ENCODE assay signal across 33 mouse cellular contexts in the genomic region with DNA sequence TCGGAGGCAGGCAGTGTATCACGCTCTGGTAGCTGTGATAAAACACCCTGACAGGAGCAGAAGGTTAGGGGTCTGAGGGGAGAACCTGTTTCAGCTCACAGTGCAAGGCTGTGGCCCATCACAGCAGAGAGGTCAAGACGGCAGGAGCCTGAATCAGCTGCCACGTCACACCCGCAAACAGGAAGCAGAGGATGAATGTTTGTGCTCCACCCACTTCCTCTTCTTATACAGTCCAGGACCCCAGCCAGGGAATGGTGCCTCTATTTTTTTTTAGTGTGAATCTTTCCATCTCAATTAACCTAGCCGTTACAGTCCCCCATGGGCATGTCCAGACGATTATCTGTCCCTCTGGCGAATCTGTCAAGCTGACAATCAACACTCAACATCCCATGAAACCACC.
DNase-seq lines count a peak whose midpoint lies in the region; ATAC-seq and TF ChIP-seq lines count a peak whose summit lies in the region.
"Had no signal": no experiment of that assay in that cellular context is flagged by ENCODE, and none has a peak within 500 bp of the region (broad histone marks: within the 10 kb centered on the region; RNA-seq: fewer than 3 reads in every experiment).

No protein-coding gene starts in this region.

- H3K4me1 ChIP-seq in lung, postnatal 0 days (ENCODE audit: insufficient read depth, low read depth, low read length): no peaks in the 10 kb centered on the region
- no peaks in the 10 kb centered on the region for H3K4me1 ChIP-seq in forebrain, embryonic 15.5 days
- H3K4me1 ChIP-seq in kidney, embryonic 14.5 days (ENCODE audit: control insufficient read depth, insufficient read depth, low read length): no peaks in the 10 kb centered on the region
- H3K4me1 ChIP-seq: hindbrain, embryonic 12.5 days; midbrain, embryonic 12.5 days; neural tube, embryonic 12.5 days had no signal

- no peaks in the 10 kb centered on the region for H3K9me3 ChIP-seq in lung, postnatal 0 days (ENCODE audit: low read length)
- H3K9me3 ChIP-seq in forebrain, embryonic 15.5 days: no peaks in the 10 kb centered on the region
- H3K9me3 ChIP-seq in kidney, embryonic 14.5 days (ENCODE audit: control insufficient read depth, low read length): no peaks in the 10 kb centered on the region
- H3K9me3 ChIP-seq: hindbrain, embryonic 12.5 days; limb, embryonic 13.5 days; midbrain, embryonic 12.5 days; neural tube, embryonic 12.5 days had no signal

- H3K27me3 ChIP-seq in lung, postnatal 0 days (replicated peaks; ENCODE audit: insufficient read depth, low read length): no peaks in the 10 kb centered on the region
- H3K27me3 ChIP-seq in forebrain, embryonic 15.5 days: no peaks in the 10 kb centered on the region
- H3K27me3 ChIP-seq in kidney, embryonic 14.5 days (ENCODE audit: control insufficient read depth, insufficient read depth, low read length): no peaks in the 10 kb centered on the region
- H3K27me3 ChIP-seq: hindbrain, embryonic 12.5 days; limb, embryonic 13.5 days; midbrain, embryonic 12.5 days; neural tube, embryonic 12.5 days had no signal

- no peak overlapping the region for H3K9ac ChIP-seq in lung, postnatal 0 days (replicated peaks; ENCODE audit: low read depth)
- no peak overlapping the region for H3K9ac ChIP-seq in forebrain, embryonic 15.5 days (replicated peaks)
- H3K9ac ChIP-seq in kidney, embryonic 14.5 days (ENCODE audit: low read depth, low read length): no peak overlapping the region
- H3K9ac ChIP-seq: forebrain, postnatal 0 days; hindbrain, embryonic 12.5 days; limb, embryonic 13.5 days; midbrain, embryonic 12.5 days; neural tube, embryonic 12.5 days had no signal

- no peaks in the 10 kb centered on the region for H3K36me3 ChIP-seq in lung, postnatal 0 days (ENCODE audit: insufficient read depth, low read length)
- no peaks in the 10 kb centered on the region for H3K36me3 ChIP-seq in forebrain, embryonic 15.5 days
- no peaks in the 10 kb centered on the region for H3K36me3 ChIP-seq in kidney, embryonic 14.5 days (ENCODE audit: control insufficient read depth, insufficient read depth, low read length)
- H3K36me3 ChIP-seq: hindbrain, embryonic 12.5 days; limb, embryonic 13.5 days; midbrain, embryonic 12.5 days; neural tube, embryonic 12.5 days had no signal

- DNase-seq in lung, postnatal 0 days (ENCODE audit: low spot score): peak; percentile 25
- DNase-seq in lung, adult 18-20 months: no peak
- peak; percentile 45 for DNase-seq in MEL-GATA-1-ER (ENCODE audit: extremely low read depth, low read depth)
- DNase-seq in B cell, adult 2 months: no peak
- DNase-seq: adrenal gland, postnatal 14 days; cerebellum, adult 11-12 months; cerebellum, adult 9-11 months; forebrain, postnatal 0 days; gastrocnemius, postnatal 14 days; heart, adult 11 months; heart, postnatal 36 days; kidney, adult 8-10 months; kidney, postnatal 25 days; lung, postnatal 10 days; right cerebral cortex, adult 18-20 months; thymus, adult 2 months; thymus, postnatal 36 days had no signal

- H3K4me2 ChIP-seq in lung, postnatal 0 days (replicated peaks; ENCODE audit: low read depth, low read length): no peak overlapping the region
- H3K4me2 ChIP-seq in forebrain, embryonic 15.5 days (replicated peaks): no peak overlapping the region
- no peak overlapping the region for H3K4me2 ChIP-seq in kidney, embryonic 14.5 days (replicated peaks; ENCODE audit: low read depth, low read length)
- H3K4me2 ChIP-seq: heart, embryonic 11.5 days; hindbrain, embryonic 12.5 days; limb, embryonic 13.5 days; liver, embryonic 11.5 days; midbrain, embryonic 12.5 days; neural tube, embryonic 12.5 days had no signal

- H3K27ac ChIP-seq in lung, postnatal 0 days (ENCODE audit: low read length): no peak overlapping the region
- no peak overlapping the region for H3K27ac ChIP-seq in forebrain, embryonic 15.5 days (replicated peaks)
- no peak overlapping the region for H3K27ac ChIP-seq in kidney, embryonic 14.5 days (ENCODE audit: low read depth, low read length)
- H3K27ac ChIP-seq: hindbrain, embryonic 12.5 days; hindbrain, postnatal 0 days; left cerebral cortex, adult 2 months; limb, embryonic 13.5 days; midbrain, embryonic 12.5 days; neural tube, embryonic 12.5 days; stomach, postnatal 0 days had no signal

- WGBS in lung, postnatal 0 days: 51% methylated on average over 8 of the region's 8 CpGs
- 83% methylated on average over 8 of the region's 8 CpGs for WGBS in forebrain, embryonic 15.5 days
- WGBS in kidney, embryonic 14.5 days: 43% methylated on average over 8 of the region's 8 CpGs

- ATAC-seq in lung, postnatal 0 days: no peak
- peak; percentile 71 for ATAC-seq in megakaryocyte, adult 5-6 weeks (ENCODE audit: poor library complexity, severe bottlenecking)
- no peak for ATAC-seq in forebrain, embryonic 15.5 days (replicated peaks)
- no peak for ATAC-seq in kidney, embryonic 14.5 days (ENCODE audit: low FRiP score, low TSS enrichment)
- ATAC-seq: forebrain, postnatal 0 days; hindbrain, postnatal 0 days; intestine, embryonic 16.5 days; Patski had no signal

- no peak for TF ChIP-seq EP300 in lung, postnatal 0 days (IDR thresholded peaks at IDR 0.05)

- no peak overlapping the region for H3K4me3 ChIP-seq in lung, postnatal 0 days (ENCODE audit: low read depth, low read length)
- no peak overlapping the region for H3K4me3 ChIP-seq in forebrain, embryonic 15.5 days
- no peak overlapping the region for H3K4me3 ChIP-seq in kidney, embryonic 14.5 days (ENCODE audit: low read length)
- H3K4me3 ChIP-seq: erythroblast, embryonic 14.5 days; hindbrain, embryonic 12.5 days; left cerebral cortex, adult 2 months; limb, embryonic 13.5 days; midbrain, embryonic 12.5 days; myocyte; neural tube, embryonic 12.5 days had no signal

- TF ChIP-seq CTCF in lung, postnatal 0 days (IDR thresholded peaks at IDR 0.05): no peak

Comparison
In these comparisons a context has a peak if more than half of its experiments do, and no peak if none do; other contexts are left out.
1. DNase-seq: peak in lung, postnatal 0 days (single experiment) and MEL-GATA-1-ER (single experiment); none in lung, adult 18-20 months (0 of 2) and B cell, adult 2 months (0 of 2).